Mouse (Mus musculus): ENCODE measurements around the gene Tph1. TPM values are rescaled to one million over a fixed set of nuclear protein-coding genes. Genes with fewer than 3 reads are reported as not detected.

Tph1 gene
- polyA plus RNA-seq, 1 experiment from 2014 or later: 0.28 TPM

GRCm38 (mm10) chr7:46612421-46612937 is 59.9 kb downstream of the Tph1 start:
- Histone ChIP-seq H3K4me3 (replicated peaks; ENCODE audit: low read depth, low read length) (no peak overlapping the region), H3K27ac (replicated peaks; ENCODE audit: low read depth, low read length) (no peak overlapping the region), H3K4me1 (ENCODE audit: control insufficient read depth, insufficient read depth, low read length) (no peaks in the 10 kb centered on the region), H3K36me3 (ENCODE audit: control insufficient read depth, insufficient read depth, low read length) (peaks cover 34% of the 10 kb centered on the region), H3K9ac (replicated peaks; ENCODE audit: low read length) (no peak overlapping the region), H3K9me3 (ENCODE audit: control insufficient read depth, low read length) (no peaks in the 10 kb centered on the region), H3K4me2 (ENCODE audit: low read length) (no peak overlapping the region), H3K27me3 (ENCODE audit: control insufficient read depth, insufficient read depth, low read length) (no peaks in the 10 kb centered on the region)
- DNase-seq (no peak), ATAC-seq (ENCODE audit: low FRiP score, low TSS enrichment) (no peak)
- 84% methylated on average over 6 of the region's 6 CpGs for WGBS

- Histone ChIP-seq H3K4me1 (ENCODE audit: control insufficient read depth, insufficient read depth, low read length) (no peaks in the 10 kb centered on the region), H3K27me3 (ENCODE audit: control insufficient read depth, insufficient read depth, low read length) (no peaks in the 10 kb centered on the region), H3K36me3 (ENCODE audit: control insufficient read depth, insufficient read depth, low read length) (peaks cover 34% of the 10 kb centered on the region), H3K4me3 (replicated peaks; ENCODE audit: low read depth, low read length) (no peak overlapping the region), H3K9ac (replicated peaks; ENCODE audit: low read length) (no peak overlapping the region), H3K27ac (replicated peaks; ENCODE audit: low read depth, low read length) (no peak overlapping the region), H3K4me2 (ENCODE audit: low read length) (no peak overlapping the region), H3K9me3 (ENCODE audit: control insufficient read depth, low read length) (no peaks in the 10 kb centered on the region)
- 87% methylated on average over 9 of the region's 9 CpGs for WGBS
- DNase-seq: no peak
- no peak for ATAC-seq (ENCODE audit: low FRiP score, low TSS enrichment)
Observed at GRCm38 (mm10) chr7:46611970-46612369, 60.4 kb downstream of the Tph1 start.

DNA sequence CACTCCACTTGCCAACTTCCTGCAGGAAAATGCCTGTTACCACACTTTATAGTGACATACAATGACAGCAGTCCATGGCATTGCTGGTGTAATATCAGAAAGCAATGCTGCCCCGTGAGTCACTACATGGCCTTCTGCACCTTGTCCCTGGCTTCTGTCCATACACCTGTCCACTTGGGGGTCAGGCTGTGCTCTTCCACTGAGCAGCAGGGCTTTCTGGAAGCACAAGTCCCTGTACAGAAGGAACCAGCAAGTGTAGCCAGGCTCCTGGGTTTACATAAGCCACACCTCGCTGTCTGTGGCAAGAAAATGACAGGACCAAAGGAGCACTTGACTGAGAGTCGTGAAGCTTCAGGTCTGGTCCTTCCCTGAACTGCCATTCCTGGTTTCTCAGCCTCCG is 63.0 kb downstream of the Tph1 start:
- ATAC-seq (ENCODE audit: low FRiP score, low TSS enrichment) (no peak), DNase-seq (no peak)
- Histone ChIP-seq H3K4me3 (replicated peaks; ENCODE audit: low read depth, low read length) (no peak overlapping the region), H3K36me3 (ENCODE audit: control insufficient read depth, insufficient read depth, low read length) (peaks cover 31% of the 10 kb centered on the region), H3K9me3 (ENCODE audit: control insufficient read depth, low read length) (no peaks in the 10 kb centered on the region), H3K4me1 (ENCODE audit: control insufficient read depth, insufficient read depth, low read length) (no peaks in the 10 kb centered on the region), H3K4me2 (ENCODE audit: low read length) (no peak overlapping the region), H3K27me3 (ENCODE audit: control insufficient read depth, insufficient read depth, low read length) (no peaks in the 10 kb centered on the region), H3K9ac (replicated peaks; ENCODE audit: low read length) (no peak overlapping the region), H3K27ac (replicated peaks; ENCODE audit: low read depth, low read length) (no peak overlapping the region)
- 96% methylated on average over 4 of the region's 4 CpGs for WGBS

DNA sequence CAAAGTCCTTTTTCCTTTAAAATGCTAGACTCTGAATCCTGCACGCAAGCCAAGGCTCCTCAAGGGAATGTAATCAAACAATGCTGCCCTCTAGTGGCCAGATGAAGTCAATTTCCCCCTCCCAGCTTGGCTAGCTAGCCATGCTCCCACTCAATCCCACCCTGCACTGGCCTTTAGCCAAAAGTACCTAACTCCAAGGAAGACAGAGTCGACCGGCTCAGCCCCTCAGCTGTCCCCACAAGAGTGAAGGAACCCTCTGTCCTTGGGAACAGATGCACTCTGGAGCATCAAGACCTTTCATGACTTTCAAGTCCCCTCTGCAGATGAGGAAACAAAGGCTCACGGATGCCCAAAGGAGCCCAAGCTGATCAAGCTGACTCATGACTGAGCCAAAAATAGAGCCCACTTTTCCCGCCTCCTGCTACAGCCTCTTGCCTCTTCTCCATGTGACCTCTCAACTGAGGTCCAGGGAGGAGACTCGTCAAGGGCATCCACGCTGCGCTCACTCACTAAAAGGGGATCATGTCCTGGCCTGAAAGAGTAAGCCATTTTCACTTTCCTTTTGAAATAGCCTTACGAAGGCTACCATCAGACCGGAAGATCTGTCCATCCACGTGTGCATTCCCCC is 64.8 kb downstream of the Tph1 start:
- WGBS: 60% methylated on average over 11 of the region's 11 CpGs
- no peak overlapping the region for H3K9ac ChIP-seq (replicated peaks; ENCODE audit: low read length)
- H3K9me3 ChIP-seq (ENCODE audit: control insufficient read depth, low read length): no peaks in the 10 kb centered on the region
- H3K4me2 ChIP-seq (ENCODE audit: low read length): no peak overlapping the region
- no peak overlapping the region for H3K4me3 ChIP-seq (replicated peaks; ENCODE audit: low read depth, low read length)
- no peaks in the 10 kb centered on the region for H3K27me3 ChIP-seq (ENCODE audit: control insufficient read depth, insufficient read depth, low read length)
- peaks cover 21% of the 10 kb centered on the region; the same call in 1 of the 2 replicates for H3K36me3 ChIP-seq (ENCODE audit: control insufficient read depth, insufficient read depth, low read length)
- peak; percentile 38; the same call in 1 of the 2 replicates for ATAC-seq (ENCODE audit: low FRiP score, low TSS enrichment)
- peak; percentile 94 for DNase-seq
- H3K4me1 ChIP-seq (ENCODE audit: control insufficient read depth, insufficient read depth, low read length): no peaks in the 10 kb centered on the region
- H3K27ac ChIP-seq (replicated peaks; ENCODE audit: low read depth, low read length): no peak overlapping the region

GRCm38 (mm10) chr7:46607031-46607426 is 65.3 kb downstream of the Tph1 start:
- DNase-seq (no peak), ATAC-seq (ENCODE audit: low FRiP score, low TSS enrichment) (peak; percentile 26; the same call in 1 of the 2 replicates)
- 0 out of 2 replicates have a peak, but pooled peaks cover 16% of the 10 kb centered on the region for H3K36me3 ChIP-seq (ENCODE audit: control insufficient read depth, insufficient read depth, low read length)
- no peak overlapping the region for H3K9ac ChIP-seq (replicated peaks; ENCODE audit: low read length)
- no peak overlapping the region for H3K27ac ChIP-seq (replicated peaks; ENCODE audit: low read depth, low read length)
- H3K4me3 ChIP-seq (replicated peaks; ENCODE audit: low read depth, low read length): no peak overlapping the region
- no peak overlapping the region for H3K4me2 ChIP-seq (ENCODE audit: low read length)
- no peaks in the 10 kb centered on the region for H3K27me3 ChIP-seq (ENCODE audit: control insufficient read depth, insufficient read depth, low read length)
- 65% methylated on average over 8 of the region's 8 CpGs for WGBS
- H3K4me1 ChIP-seq (ENCODE audit: control insufficient read depth, insufficient read depth, low read length): no peaks in the 10 kb centered on the region
- no peaks in the 10 kb centered on the region for H3K9me3 ChIP-seq (ENCODE audit: control insufficient read depth, low read length)

GRCm38 (mm10) chr7:46606391-46607030 is 65.8 kb downstream of the Tph1 start:
- H3K36me3 ChIP-seq (ENCODE audit: control insufficient read depth, insufficient read depth, low read length): 0 out of 2 replicates have a peak, but pooled peaks cover 16% of the 10 kb centered on the region
- H3K9ac ChIP-seq (replicated peaks; ENCODE audit: low read length): no peak overlapping the region
- DNase-seq (peak; percentile 89), ATAC-seq (ENCODE audit: low FRiP score, low TSS enrichment) (peak; percentile 58; the same call in 1 of the 2 replicates)
- peaks cover 3% of the 10 kb centered on the region; the same call in 1 of the 2 replicates for H3K4me1 ChIP-seq (ENCODE audit: control insufficient read depth, insufficient read depth, low read length)
- no peaks in the 10 kb centered on the region for H3K9me3 ChIP-seq (ENCODE audit: control insufficient read depth, low read length)
- H3K4me2 ChIP-seq (ENCODE audit: low read length): no peak overlapping the region
- H3K27me3 ChIP-seq (ENCODE audit: control insufficient read depth, insufficient read depth, low read length): no peaks in the 10 kb centered on the region
- no peak overlapping the region for H3K27ac ChIP-seq (replicated peaks; ENCODE audit: low read depth, low read length)
- H3K4me3 ChIP-seq (replicated peaks; ENCODE audit: low read depth, low read length): no peak overlapping the region
- WGBS: 77% methylated on average over 7 of the region's 7 CpGs

DNA sequence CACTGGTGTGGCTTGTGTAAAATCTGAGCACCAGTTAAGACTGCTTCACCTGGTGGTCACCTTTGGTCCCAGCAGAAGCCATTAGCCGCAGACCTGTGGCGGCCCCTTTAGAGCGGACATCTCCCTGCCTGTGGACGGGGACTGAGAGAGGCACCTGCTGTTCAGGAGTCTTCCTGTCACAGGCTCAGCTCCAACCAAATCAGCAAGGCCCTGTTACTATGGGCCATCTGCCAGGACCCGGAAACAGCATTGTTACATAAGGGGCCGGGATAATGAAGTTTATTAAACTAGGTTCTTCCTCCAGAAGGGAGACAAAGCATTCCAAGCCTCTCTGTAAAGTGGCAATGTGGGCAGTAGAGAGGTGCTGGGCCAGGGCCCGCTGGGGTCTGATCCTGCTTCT is 69.3 kb downstream of the Tph1 start:
- Histone ChIP-seq H3K4me3 (replicated peaks; ENCODE audit: low read depth, low read length) (no peak overlapping the region), H3K4me2 (ENCODE audit: low read length) (no peak overlapping the region), H3K9ac (replicated peaks; ENCODE audit: low read length) (no peak overlapping the region), H3K9me3 (ENCODE audit: control insufficient read depth, low read length) (no peaks in the 10 kb centered on the region), H3K27me3 (ENCODE audit: control insufficient read depth, insufficient read depth, low read length) (no peaks in the 10 kb centered on the region), H3K4me1 (ENCODE audit: control insufficient read depth, insufficient read depth, low read length) (peaks cover 13% of the 10 kb centered on the region; the same call in 1 of the 2 replicates), H3K27ac (replicated peaks; ENCODE audit: low read depth, low read length) (0 out of 2 replicates have a peak overlapping the region, but pooled peaks have one; percentile 62), H3K36me3 (ENCODE audit: control insufficient read depth, insufficient read depth, low read length) (0 out of 2 replicates have a peak, but pooled peaks cover 8% of the 10 kb centered on the region)
- ATAC-seq (ENCODE audit: low FRiP score, low TSS enrichment) (no peak), DNase-seq (no peak)
- 79% methylated on average over 7 of the region's 7 CpGs for WGBS

DNA sequence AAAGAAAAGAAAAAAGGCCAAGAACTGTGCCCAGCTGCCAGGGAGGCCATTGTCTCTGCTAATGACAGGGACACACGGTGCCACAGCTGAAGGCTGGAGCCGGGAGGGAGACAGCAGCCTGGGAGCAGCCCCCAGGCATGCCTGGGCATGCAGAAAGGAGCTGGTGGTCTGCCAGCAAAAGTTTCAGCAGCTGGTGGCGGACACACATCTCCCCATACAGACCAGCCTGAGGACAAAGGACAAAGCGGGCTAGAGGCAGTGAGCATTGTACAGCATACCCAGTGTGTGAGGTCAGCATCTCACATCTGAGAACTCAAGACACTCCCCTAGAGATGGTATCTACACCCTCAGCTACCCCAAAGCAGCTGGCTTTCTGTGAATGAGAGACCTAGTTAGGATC is 70.3 kb downstream of the Tph1 start:
- 31% methylated on average over 4 of the region's 4 CpGs for WGBS
- H3K27me3 ChIP-seq (ENCODE audit: control insufficient read depth, insufficient read depth, low read length): no peaks in the 10 kb centered on the region
- ATAC-seq (ENCODE audit: low FRiP score, low TSS enrichment): peak; percentile 57

More for the DNA sequence above, 70.3 kb downstream of the Tph1 start:
- Histone ChIP-seq H3K36me3 (ENCODE audit: control insufficient read depth, insufficient read depth, low read length) (0 out of 2 replicates have a peak, but pooled peaks cover 8% of the 10 kb centered on the region), H3K4me3 (replicated peaks; ENCODE audit: low read depth, low read length) (no peak overlapping the region), H3K9ac (replicated peaks; ENCODE audit: low read length) (no peak overlapping the region), H3K4me1 (ENCODE audit: control insufficient read depth, insufficient read depth, low read length) (peaks cover 13% of the 10 kb centered on the region; the same call in 1 of the 2 replicates), H3K9me3 (ENCODE audit: control insufficient read depth, low read length) (no peaks in the 10 kb centered on the region), H3K4me2 (ENCODE audit: low read length) (no peak overlapping the region), H3K27ac (replicated peaks; ENCODE audit: low read depth, low read length) (peak overlapping the region; percentile 62; the same call in 1 of the 2 replicates)
- DNase-seq: peak; percentile 65
